Mouse (Mus musculus): ENCODE measurements around the gene Xrn1. TPM values are rescaled to one million over a fixed set of nuclear protein-coding genes. Genes with fewer than 3 reads are reported as not detected.
"Not testable (repeated sequence)": the region's sequence is repeated elsewhere in the genome, so short reads cannot be mapped to it uniquely, and the experiment has no call there.

Gene Xrn1
- polyA plus RNA-seq (2016; fragmentation: Nextera tagmentation; extraction: Ambion mirVana) = 13.1 and 14.2 TPM in 2 replicates

DNA sequence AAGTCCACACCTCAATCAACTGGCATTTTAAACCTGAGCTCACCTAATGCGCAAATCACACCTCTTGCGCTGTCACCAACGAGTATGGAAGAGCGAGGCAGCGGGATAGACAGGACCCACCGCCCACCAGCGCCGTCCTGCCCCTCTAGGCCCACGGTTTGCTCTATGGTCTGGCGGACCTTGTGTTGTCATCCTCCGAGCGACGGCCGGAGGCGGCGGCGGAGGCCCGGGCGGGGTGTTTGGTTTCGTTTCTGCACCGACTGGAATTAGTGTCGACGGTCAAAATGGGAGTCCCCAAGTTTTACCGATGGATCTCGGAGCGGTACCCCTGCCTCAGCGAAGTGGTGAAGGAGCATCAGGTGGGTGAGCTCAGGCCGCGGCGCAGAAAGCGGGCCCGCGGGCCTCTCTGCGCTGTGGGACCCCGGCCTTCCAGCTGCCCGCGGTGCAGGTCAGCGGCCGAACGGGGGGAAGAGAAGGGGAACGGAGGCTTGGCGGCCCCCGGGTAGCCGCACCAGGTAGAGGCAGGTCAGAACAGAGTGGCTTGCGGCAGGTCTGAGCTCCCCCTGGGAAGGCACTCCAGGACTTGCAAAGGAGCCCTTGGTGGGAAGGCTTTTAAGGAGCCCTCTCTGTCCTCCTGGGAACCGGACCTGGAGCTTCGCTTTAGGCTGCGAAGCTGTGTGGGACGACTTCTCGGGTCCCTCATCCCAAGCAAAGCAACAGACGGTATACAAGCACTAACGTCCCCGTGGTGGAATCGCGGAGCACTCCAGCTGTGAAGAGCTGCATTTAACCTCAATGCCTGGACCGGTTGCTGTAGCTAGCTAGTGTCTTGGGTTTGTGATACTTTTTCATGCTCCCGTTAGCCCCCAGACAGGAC is at the start of gene Xrn1:
Xrn1 (plus strand) TSS at position 176 of the 877 bp plus-strand sequence.
- Histone ChIP-seq H3K27me3 (ENCODE audit: insufficient read depth, poor library complexity, severe bottlenecking) (no peaks in the 10 kb centered on the region), H3K4me1 (peaks cover 13% of the 10 kb centered on the region; the same call in 1 of the 2 replicates), H3K36me3 (peaks cover 5% of the 10 kb centered on the region; the same call in 1 of the 2 replicates), H3K27ac (peak within 1 kb of the TSS; percentile 99), H3K9me3 (no peaks in the 10 kb centered on the region), H3K4me3 (peak within 1 kb of the TSS; percentile 99)
- under 1% methylated on average over 57 of the region's 57 CpGs for WGBS
- peak; percentile 95 for DNase-seq (ENCODE audit: low spot score)

DNA sequence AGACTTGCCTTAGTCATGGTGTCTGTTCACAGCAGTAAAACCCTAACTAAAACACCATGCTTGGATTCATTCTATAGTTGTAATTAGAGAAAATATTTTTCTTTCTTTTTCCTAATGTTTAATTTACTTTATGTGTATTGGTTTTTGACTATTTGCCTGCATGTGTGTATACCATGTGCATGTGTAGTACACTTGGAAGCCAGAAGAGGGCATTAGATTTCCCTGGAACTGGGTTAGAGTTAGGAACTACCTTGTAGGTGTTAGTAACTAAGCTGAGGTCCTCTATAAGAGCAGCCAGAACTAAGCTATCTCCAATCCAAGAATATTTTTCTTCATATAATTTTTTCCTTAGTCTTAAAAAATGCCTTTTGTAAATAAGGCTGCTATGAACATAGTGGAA is 21.7 kb upstream of the Xrn1 start:
- Histone ChIP-seq H3K9me3 (no peaks in the 10 kb centered on the region), H3K4me3 (no peak overlapping the region), H3K27me3 (ENCODE audit: insufficient read depth, poor library complexity, severe bottlenecking) (no peaks in the 10 kb centered on the region), H3K4me1 (no peaks in the 10 kb centered on the region), H3K27ac (no peak overlapping the region), H3K36me3 (peaks cover 22% of the 10 kb centered on the region)
- DNase-seq (ENCODE audit: low spot score) = no peak

DNA sequence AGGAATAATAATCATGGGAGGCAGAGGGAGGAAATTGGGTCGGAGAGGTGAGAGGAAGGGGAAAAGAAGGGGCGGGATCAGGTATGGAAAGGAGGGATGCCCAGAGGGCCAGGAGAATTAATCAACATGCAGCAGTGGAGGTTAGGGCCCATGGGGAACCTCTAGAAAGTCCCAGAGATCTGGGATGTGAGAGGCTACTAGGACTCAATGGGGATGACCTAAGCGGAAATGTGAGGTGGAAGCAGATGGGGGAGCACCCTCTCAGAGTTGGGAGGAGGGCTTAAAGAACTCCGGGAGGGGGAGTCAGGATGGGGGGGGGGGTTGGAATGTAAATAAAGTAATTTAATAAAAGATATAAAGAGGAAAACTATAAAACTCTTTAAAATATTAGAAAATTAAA is 902 bp upstream of the Xrn1 start:
- H3K27me3 ChIP-seq (ENCODE audit: insufficient read depth, poor library complexity, severe bottlenecking) = no peaks in the 10 kb centered on the region
- H3K36me3 ChIP-seq = peaks cover 6% of the 10 kb centered on the region; the same call in 1 of the 2 replicates
- H3K9me3 ChIP-seq = no peaks in the 10 kb centered on the region
- H3K27ac ChIP-seq = peak overlapping the region; percentile 99; the same call in 1 of the 2 replicates
- peaks cover 9% of the 10 kb centered on the region; the same call in 1 of the 2 replicates for H3K4me1 ChIP-seq
- DNase-seq (ENCODE audit: low spot score) = no peak
- WGBS = 82% methylated on average over 4 of the region's 4 CpGs
- H3K4me3 ChIP-seq = peak overlapping the region; percentile 99

DNA sequence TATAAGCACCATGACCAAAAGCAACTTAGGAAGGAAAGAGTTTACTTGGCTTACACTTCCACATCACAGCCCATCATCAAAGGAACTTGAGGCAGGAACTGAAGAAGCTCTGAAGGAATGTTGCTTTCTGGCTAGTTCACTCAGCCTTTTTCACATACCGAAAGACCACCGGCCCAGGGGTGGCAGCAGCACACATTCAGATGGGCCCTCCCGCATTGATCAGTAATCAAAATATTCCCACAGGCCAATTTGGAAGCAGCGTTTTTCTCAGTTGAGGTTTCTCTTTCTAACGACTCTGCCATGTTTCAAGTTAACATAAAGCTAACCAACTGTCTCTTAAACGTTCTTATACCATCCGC is 355 bp upstream of the Xrn1 start:
- no peaks in the 10 kb centered on the region for H3K9me3 ChIP-seq
- WGBS = under 1% methylated on average over 7 of the region's 7 CpGs
- peaks cover 5% of the 10 kb centered on the region; the same call in 1 of the 2 replicates for H3K36me3 ChIP-seq
- no peaks in the 10 kb centered on the region for H3K27me3 ChIP-seq (ENCODE audit: insufficient read depth, poor library complexity, severe bottlenecking)
- H3K4me1 ChIP-seq = peaks cover 9% of the 10 kb centered on the region; the same call in 1 of the 2 replicates
- peak overlapping the region; percentile 99 for H3K4me3 ChIP-seq
- peak overlapping the region; percentile 99 for H3K27ac ChIP-seq
- peak; percentile 75 for DNase-seq (ENCODE audit: low spot score)

DNA sequence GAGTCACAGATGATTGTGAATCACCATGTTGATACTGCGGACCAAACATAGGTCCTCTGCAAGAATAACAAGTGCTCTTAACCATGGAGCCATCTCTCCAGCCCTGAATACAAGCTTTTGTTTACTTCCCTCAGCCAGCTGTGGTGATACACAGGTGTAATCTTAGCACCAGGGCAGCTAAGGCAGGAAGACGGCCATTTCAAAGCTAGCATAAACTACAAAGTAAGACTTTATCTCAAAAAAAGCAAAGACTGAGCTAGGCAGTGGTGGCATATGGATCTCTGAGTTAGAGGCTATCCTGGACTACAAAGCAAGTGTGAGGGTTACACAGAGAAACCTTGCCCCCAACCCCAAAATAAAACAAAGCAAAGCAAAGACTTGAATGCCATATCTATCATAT is 3.1 kb downstream of the Xrn1 start:
- Histone ChIP-seq H3K9me3 (no peaks in the 10 kb centered on the region), H3K36me3 (peaks cover 2% of the 10 kb centered on the region; the same call in 1 of the 2 replicates), H3K27ac (no peak overlapping the region), H3K27me3 (ENCODE audit: insufficient read depth, poor library complexity, severe bottlenecking) (no peaks in the 10 kb centered on the region), H3K4me3 (no peak overlapping the region), H3K4me1 (peaks cover 13% of the 10 kb centered on the region; the same call in 1 of the 2 replicates)
- 76% methylated on average over 2 of the region's 2 CpGs for WGBS
- no peak for DNase-seq (ENCODE audit: low spot score)

DNA sequence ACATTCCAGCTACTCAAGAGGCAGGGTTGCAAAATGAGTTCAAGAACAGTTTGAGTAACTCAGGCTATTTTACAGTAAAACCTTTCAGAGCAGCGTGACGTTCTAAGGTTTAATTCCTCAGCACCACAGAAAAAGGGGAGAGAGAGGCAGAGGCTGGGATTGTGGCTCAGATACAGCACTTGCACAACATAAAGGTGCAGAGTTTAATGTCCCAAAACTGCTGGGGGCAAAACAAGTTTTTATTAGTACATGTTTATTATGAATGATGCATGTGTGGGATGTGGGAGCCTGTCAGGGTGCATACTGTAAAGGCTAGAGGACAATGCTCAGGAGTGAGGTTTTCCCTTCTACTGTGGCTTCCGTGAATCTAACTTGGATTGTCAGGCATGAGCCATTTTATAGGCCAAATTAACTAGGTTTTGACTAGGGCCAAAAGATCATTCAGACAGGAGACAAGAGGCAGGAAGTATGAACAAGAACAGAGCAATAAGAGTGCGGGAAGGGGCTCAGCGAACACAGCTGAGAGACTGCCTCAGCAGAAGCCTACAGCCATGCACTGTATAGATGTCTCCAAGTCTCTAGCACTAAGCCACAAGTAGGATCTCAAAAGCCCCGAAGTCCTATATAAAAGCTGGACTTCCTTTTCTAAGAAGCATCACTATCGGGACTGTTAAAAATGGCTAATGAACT is 3.6 kb downstream of the Xrn1 start:
- Histone ChIP-seq H3K4me1 (peaks cover 13% of the 10 kb centered on the region; the same call in 1 of the 2 replicates), H3K27ac (no peak overlapping the region), H3K9me3 (no peaks in the 10 kb centered on the region), H3K4me3 (no peak overlapping the region), H3K36me3 (peaks cover 2% of the 10 kb centered on the region; the same call in 1 of the 2 replicates), H3K27me3 (ENCODE audit: insufficient read depth, poor library complexity, severe bottlenecking) (no peaks in the 10 kb centered on the region)
- DNase-seq (ENCODE audit: low spot score) = no peak
- WGBS = 95% methylated on average over 7 of the region's 7 CpGs

DNA sequence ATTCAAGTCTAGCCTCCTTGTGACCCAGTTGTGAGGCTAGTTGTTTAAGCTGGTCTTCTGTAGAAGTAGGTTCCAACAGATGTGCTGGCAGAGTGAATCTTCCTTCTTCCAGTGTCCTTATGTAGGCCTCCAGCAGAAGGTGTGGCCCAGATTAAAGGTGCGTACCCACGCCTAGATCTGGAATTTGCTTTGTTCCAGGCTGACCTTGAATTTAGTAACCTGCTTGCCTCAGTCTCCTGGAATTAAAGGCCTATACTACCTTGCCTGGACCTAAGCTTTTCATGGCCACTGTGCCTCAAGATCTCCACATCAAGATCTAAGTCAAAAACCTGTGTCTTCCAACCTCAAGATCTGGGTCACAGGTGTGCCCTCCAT is 4.2 kb downstream of the Xrn1 start:
- not testable (repeated sequence) for H3K27ac ChIP-seq

DNA sequence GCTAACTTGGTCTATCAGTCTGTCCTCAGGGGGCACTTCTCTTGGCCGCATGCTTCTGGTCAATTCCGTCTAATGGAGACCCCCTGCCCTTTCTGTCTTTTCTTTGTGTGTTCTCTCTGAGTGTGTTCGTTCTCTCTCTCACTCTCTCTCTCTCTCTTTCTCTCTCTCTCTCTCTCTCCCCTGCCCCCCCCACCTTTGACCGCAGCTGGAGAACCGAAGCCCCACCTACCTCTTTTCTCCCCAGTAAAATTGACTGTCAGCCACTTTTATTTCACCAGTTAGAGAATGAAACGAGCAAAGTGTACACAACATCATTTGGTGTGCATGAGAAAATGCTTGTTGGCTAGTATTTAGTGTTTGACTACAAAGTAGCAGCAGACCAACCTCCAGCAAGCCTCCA is 4.7 kb downstream of the Xrn1 start:
- WGBS = 87% methylated on average over 6 of the region's 6 CpGs

More for the DNA sequence above, 4.2 kb downstream of the Xrn1 start:
- not testable (repeated sequence) for DNase-seq (ENCODE audit: low spot score); H3K4me3 ChIP-seq; H3K9me3 ChIP-seq; H3K36me3 ChIP-seq; H3K27me3 ChIP-seq (ENCODE audit: insufficient read depth, poor library complexity, severe bottlenecking); H3K4me1 ChIP-seq
- 98% methylated on average over 2 of the region's 2 CpGs for whole genome bisulfite sequencing

DNA sequence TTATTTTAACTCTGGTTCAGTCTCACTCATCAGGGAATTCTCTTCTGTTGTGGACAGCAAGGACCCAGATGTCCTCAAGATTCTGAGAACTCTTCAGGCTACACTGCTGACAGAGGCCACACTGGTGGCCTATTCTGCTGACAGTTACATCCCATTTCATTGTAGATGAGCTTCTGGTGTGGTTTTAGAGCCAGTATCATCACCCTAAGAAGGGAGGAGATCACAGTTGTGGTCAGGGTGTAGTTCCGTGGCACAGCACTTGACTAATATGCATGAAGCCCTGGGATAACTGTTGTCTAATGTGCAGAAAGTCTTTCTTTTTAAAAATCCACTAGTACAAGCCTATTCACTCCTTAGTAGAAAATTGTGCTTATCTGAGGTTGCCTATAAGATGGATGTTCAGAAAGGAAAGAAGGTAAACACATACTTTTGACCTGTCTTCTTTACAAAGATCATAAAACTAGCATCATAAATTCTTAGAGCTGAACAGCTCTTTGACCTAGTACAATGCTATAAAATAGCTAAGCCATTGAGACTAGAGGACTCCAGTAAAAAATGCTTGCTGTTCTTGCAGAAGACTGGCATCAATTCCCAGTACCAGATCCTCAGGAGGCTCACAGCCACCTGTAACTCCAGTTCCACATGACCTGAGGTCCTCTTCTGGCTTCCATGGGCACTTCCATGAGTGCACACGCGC is 5.3 kb downstream of the Xrn1 start:
- no peaks in the 10 kb centered on the region for H3K9me3 ChIP-seq
- H3K4me1 ChIP-seq = 0 out of 2 replicates have a peak, but pooled peaks cover 9% of the 10 kb centered on the region
- WGBS = 90% methylated on average over 3 of the region's 3 CpGs
- no peak for DNase-seq (ENCODE audit: low spot score)
- H3K36me3 ChIP-seq = peaks cover 11% of the 10 kb centered on the region
- no peak overlapping the region for H3K27ac ChIP-seq
- no peak overlapping the region for H3K4me3 ChIP-seq
- no peaks in the 10 kb centered on the region for H3K27me3 ChIP-seq (ENCODE audit: insufficient read depth, poor library complexity, severe bottlenecking)

More for the DNA sequence above, 4.7 kb downstream of the Xrn1 start:
- Histone ChIP-seq H3K4me1 (0 out of 2 replicates have a peak, but pooled peaks cover 9% of the 10 kb centered on the region), H3K4me3 (no peak overlapping the region), H3K27ac (no peak overlapping the region), H3K27me3 (ENCODE audit: insufficient read depth, poor library complexity, severe bottlenecking) (no peaks in the 10 kb centered on the region), H3K9me3 (no peaks in the 10 kb centered on the region), H3K36me3 (peaks cover 5% of the 10 kb centered on the region; the same call in 1 of the 2 replicates)
- DNase-seq (ENCODE audit: low spot score) = no peak

DNA sequence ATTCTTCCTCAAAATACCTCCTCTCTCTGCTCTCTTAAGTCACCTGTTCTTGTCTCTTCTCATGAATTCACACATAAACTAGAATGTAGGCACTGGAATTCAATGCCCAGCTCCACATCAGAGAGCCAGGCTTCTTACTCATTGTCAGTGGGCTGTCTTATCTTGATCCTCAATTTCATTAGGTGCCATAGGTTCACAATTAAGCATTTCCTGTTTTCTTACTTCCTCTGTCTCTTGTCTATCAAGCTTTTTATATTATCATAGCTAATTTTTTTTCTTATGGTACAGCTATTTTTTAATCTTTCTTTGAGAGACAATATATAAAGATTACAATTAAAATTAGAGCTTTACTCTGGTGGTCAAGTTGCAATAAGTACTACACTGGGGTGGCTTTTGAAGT is 6.5 kb downstream of the Xrn1 start:
- H3K27me3 ChIP-seq (ENCODE audit: insufficient read depth, poor library complexity, severe bottlenecking) = no peaks in the 10 kb centered on the region
- H3K4me3 ChIP-seq = no peak overlapping the region
- no peak for DNase-seq (ENCODE audit: low spot score)
- H3K36me3 ChIP-seq = peaks cover 21% of the 10 kb centered on the region
- 0 out of 2 replicates have a peak, but pooled peaks cover 9% of the 10 kb centered on the region for H3K4me1 ChIP-seq
- H3K9me3 ChIP-seq = no peaks in the 10 kb centered on the region
- H3K27ac ChIP-seq = no peak overlapping the region

DNA sequence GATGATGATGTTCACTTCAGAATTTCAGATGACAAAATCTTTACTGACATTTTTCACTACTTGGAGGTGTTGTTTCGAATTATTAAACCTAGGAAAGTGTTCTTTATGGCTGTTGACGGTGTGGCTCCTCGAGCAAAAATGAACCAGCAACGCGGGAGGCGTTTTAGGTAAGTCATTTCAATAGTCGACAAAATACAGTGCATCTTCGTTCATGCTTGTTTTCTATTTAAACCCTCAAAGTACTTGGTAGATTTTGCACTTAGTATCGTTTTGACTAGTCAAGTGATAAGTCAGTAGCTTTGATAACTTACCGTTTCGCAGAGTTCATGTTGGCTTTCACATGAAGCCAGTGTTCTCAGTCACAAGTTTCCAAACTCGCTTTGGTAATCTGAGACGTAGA is 9.5 kb downstream of the Xrn1 start:
- Histone ChIP-seq H3K9me3 (no peaks in the 10 kb centered on the region), H3K27me3 (ENCODE audit: insufficient read depth, poor library complexity, severe bottlenecking) (no peaks in the 10 kb centered on the region), H3K4me1 (0 out of 2 replicates have a peak, but pooled peaks cover 5% of the 10 kb centered on the region), H3K36me3 (peaks cover 29% of the 10 kb centered on the region), H3K27ac (no peak overlapping the region), H3K4me3 (no peak overlapping the region)
- 93% methylated on average over 13 of the region's 13 CpGs for WGBS
- no peak for DNase-seq (ENCODE audit: low spot score)

DNA sequence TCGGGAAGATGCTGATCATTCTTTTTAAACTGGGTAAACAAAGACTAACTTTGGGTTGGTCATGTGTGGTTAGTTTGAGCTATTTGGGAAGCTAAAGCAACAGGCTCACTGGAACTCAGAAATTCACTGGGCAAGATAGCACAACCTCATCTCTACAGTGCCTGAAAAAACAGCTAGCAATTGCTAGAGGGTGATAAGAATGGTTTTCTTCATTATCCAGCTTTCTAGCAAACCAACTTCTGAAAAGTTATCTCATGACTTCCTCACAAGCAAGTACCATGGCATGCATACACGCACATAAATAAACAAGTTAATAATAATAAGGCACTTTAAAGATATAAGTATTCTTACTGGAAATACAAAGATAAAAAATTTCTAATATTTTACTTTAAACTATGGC is 23.7 kb downstream of the Xrn1 start:
- Histone ChIP-seq H3K4me1 (no peaks in the 10 kb centered on the region), H3K27me3 (ENCODE audit: insufficient read depth, poor library complexity, severe bottlenecking) (no peaks in the 10 kb centered on the region), H3K36me3 (peaks cover 71% of the 10 kb centered on the region), H3K4me3 (no peak overlapping the region), H3K27ac (no peak overlapping the region), H3K9me3 (no peaks in the 10 kb centered on the region)
- DNase-seq (ENCODE audit: low spot score) = no peak
- 84% methylated on average over 2 of the region's 2 CpGs for WGBS
